Mouse (Mus musculus) megakaryocyte, embryonic 14.5 days (primary cell): ENCODE measurements around the gene Rplp2.

ENCODE experiments used
- FLI1 ChIP-seq: IDR thresholded peaks from 2 replicates; pipeline ENCODE4 v1.6.1; 2012; ENCODE audit warnings: low read length, inconsistent platforms, mixed read lengths
- GATA1 ChIP-seq: IDR thresholded peaks from 3 replicates; pipeline ENCODE4 v1.6.1; 2012; ENCODE audit warnings: mixed read lengths, low read length, inconsistent platforms, borderline replicate concordance

- TF ChIP-seq GATA1 (no peak), FLI1 (no peak)
These were observed 24.1 kb downstream of the Rplp2 start for GRCm38 (mm10) chr7:141471236-141471635.
